Mouse (Mus musculus) bone marrow macrophage, adult 2 months (primary cell): ENCODE measurements around the gene Tex33.

ENCODE experiments used
- CTCF ChIP-seq: IDR thresholded peaks from 2 replicates; pipeline ENCODE4 v1.5.1; 2012; ENCODE audit warnings: low read depth, mild to moderate bottlenecking, low read length, moderate library complexity
- POLR2A ChIP-seq: IDR thresholded peaks from 2 replicates; pipeline ENCODE4 v1.6.1; 2012; ENCODE audit warnings: mild to moderate bottlenecking, low read depth, low read length, borderline replicate concordance

- no peak for TF ChIP-seq CTCF
- TF ChIP-seq POLR2A = no peak
These were observed 4.9 kb downstream of the Tex33 start for GRCm38 (mm10) chr15:78390855-78391254.
